18 mouse cellular contexts compared by ENCODE assay signal in genomic region chr13:5591286-5591685, GRCm38 (mm10).
A peak's percentile ranks its signal among the peaks of the same experiment; 100 is the strongest.
DNase-seq lines count a peak whose midpoint lies in the region; ATAC-seq and TF ChIP-seq lines count a peak whose summit lies in the region.
"Had no signal": no experiment of that assay in that cellular context is flagged by ENCODE, and none has a peak within 500 bp of the region (broad histone marks: within the 10 kb centered on the region; RNA-seq: fewer than 3 reads in every experiment).

No protein-coding gene starts in this region.

- TF ChIP-seq CTCF in gastrocnemius, adult 2 months (IDR thresholded peaks at IDR 0.05), result no peak
- no peak for TF ChIP-seq CTCF in heart, adult 2 months (IDR thresholded peaks at IDR 0.05)

- TF ChIP-seq POLR2A in heart, adult 2 months (IDR thresholded peaks at IDR 0.05; ENCODE audit: insufficient read depth, low read depth, low read length), result no peak

- H3K4me3 ChIP-seq in gastrocnemius, adult 2 months, result no peak overlapping the region
- H3K4me3 ChIP-seq in heart, adult 2 months, result no peak overlapping the region
- peak overlapping the region; percentile 62 for H3K4me3 ChIP-seq in megakaryocyte, embryonic 14.5 days (replicated peaks)
- H3K4me3 ChIP-seq: embryonic facial prominence, embryonic 15.5 days; erythroblast, embryonic 14.5 days; forebrain, embryonic 15.5 days; hindbrain, embryonic 15.5 days had no signal

- H3K4me1 ChIP-seq in heart, adult 2 months (ENCODE audit: control insufficient read depth, insufficient read depth, low read length), result peaks cover 5% of the 10 kb centered on the region
- peaks cover 31% of the 10 kb centered on the region for H3K4me1 ChIP-seq in megakaryocyte, embryonic 14.5 days
- H3K4me1 ChIP-seq: embryonic facial prominence, embryonic 15.5 days; forebrain, embryonic 15.5 days; hindbrain, embryonic 15.5 days had no signal

- H3K27ac ChIP-seq in gastrocnemius, adult 2 months, result peak overlapping the region; percentile 78
- H3K27ac ChIP-seq in heart, adult 2 months, result peak overlapping the region; percentile 67
- H3K27ac ChIP-seq: embryonic facial prominence, embryonic 15.5 days; forebrain, embryonic 15.5 days; hindbrain, embryonic 15.5 days had no signal

- no peaks in the 10 kb centered on the region for H3K79me2 ChIP-seq in heart, adult 2 months (replicated peaks; ENCODE audit: control insufficient read depth, insufficient read depth, low read length)

- ATAC-seq in megakaryocyte, adult 5-6 weeks (ENCODE audit: poor library complexity, severe bottlenecking), result no peak
- ATAC-seq: forebrain, embryonic 15.5 days; intestine, embryonic 16.5 days had no signal

- no peaks in the 10 kb centered on the region for H3K9me3 ChIP-seq in megakaryocyte, embryonic 14.5 days
- H3K9me3 ChIP-seq: embryonic facial prominence, embryonic 15.5 days; forebrain, embryonic 15.5 days; hindbrain, embryonic 15.5 days had no signal

- peak; percentile 18 for DNase-seq in gastrocnemius, adult 2 months
- DNase-seq in gastrocnemius, postnatal 14 days, result no peak
- peak in 1 of 2 experiments; percentile 24 for DNase-seq in heart, adult 2 months
- no peak for DNase-seq in heart, postnatal 4 days
- DNase-seq: adrenal gland, adult 2 months; adrenal gland, postnatal 25 days; cerebellum, adult 18-20 months; cerebellum, adult 9-11 months; cerebellum, postnatal 36 days; kidney, adult 2 months had no signal

- peaks cover 10% of the 10 kb centered on the region for H3K36me3 ChIP-seq in heart, adult 2 months (ENCODE audit: control insufficient read depth, insufficient read depth, low read length)
- H3K36me3 ChIP-seq in megakaryocyte, embryonic 14.5 days (replicated peaks; ENCODE audit: low read length), result peaks cover 1% of the 10 kb centered on the region
- H3K36me3 ChIP-seq: embryonic facial prominence, embryonic 15.5 days; forebrain, embryonic 15.5 days; hindbrain, embryonic 15.5 days had no signal

- intact Hi-C loops in gastrocnemius, adult 2 months (cut with DNase I), result no loop called here
- intact Hi-C loops in gastrocnemius, postnatal 14 days (cut with DNase I; ENCODE audit: low total_unique reads), result no loop called here
- intact Hi-C loops in heart, adult 2 months (cut with DNase I), result loop anchor here (5.0 kb wide), 2 partner anchors 274 to 924 kb away; no protein-coding TSS in a partner anchor

- no peaks in the 10 kb centered on the region for H3K27me3 ChIP-seq in heart, adult 2 months (ENCODE audit: control insufficient read depth, insufficient read depth, low read length)
- no peaks in the 10 kb centered on the region for H3K27me3 ChIP-seq in megakaryocyte, embryonic 14.5 days (replicated peaks)
- H3K27me3 ChIP-seq: CH12.LX; embryonic facial prominence, embryonic 15.5 days; forebrain, embryonic 15.5 days; hindbrain, embryonic 15.5 days had no signal

- TF ChIP-seq EP300 in heart, adult 2 months (IDR thresholded peaks at IDR 0.05; ENCODE audit: insufficient read depth, low read depth, low read length), result no peak

- 60% methylated on average over 2 of the region's 2 CpGs for WGBS in heart, adult 2 months

- no peak overlapping the region for H3K9ac ChIP-seq in heart, adult 2 months (ENCODE audit: low read depth, low read length)
- H3K9ac ChIP-seq: embryonic facial prominence, embryonic 15.5 days; forebrain, embryonic 15.5 days; hindbrain, embryonic 15.5 days had no signal
